Mouse (Mus musculus): ENCODE data around the gene Mstn.

The Mstn gene

GRCm38 (mm10) chr1:53061340-53061739 lies at the start of gene Mstn:
TSS of gene Mstn (plus strand) at chr1:53061640.
- DNase-seq (ENCODE audit: low spot score) = no peak

- DNase-seq (ENCODE audit: low spot score) = no peak
Measured at GRCm38 (mm10) chr1:53014716-53015115, 46.7 kb upstream of the Mstn start.

GRCm38 (mm10) chr1:53015606-53016005 lies 45.8 kb upstream of the Mstn start:
- DNase-seq (ENCODE audit: low spot score) = no peak

- DNase-seq (ENCODE audit: low spot score) = peak; percentile 15
Measured at GRCm38 (mm10) chr1:53018746-53019505, 42.5 kb upstream of the Mstn start.

GRCm38 (mm10) chr1:53020079-53020478 lies 41.4 kb upstream of the Mstn start, which contains the start of gene 1700019D03Rik:
TSS of gene 1700019D03Rik (minus strand) at chr1:53020179.
- DNase-seq (ENCODE audit: low spot score) = no peak

GRCm38 (mm10) chr1:53032550-53032949 lies 28.9 kb upstream of the Mstn start:
- DNase-seq (ENCODE audit: low spot score) = peak; percentile 67

- no peak for DNase-seq (ENCODE audit: low spot score)
Measured at GRCm38 (mm10) chr1:53037443-53037871, 24.0 kb upstream of the Mstn start.

- DNase-seq (ENCODE audit: low spot score) = no peak
Measured at GRCm38 (mm10) chr1:53049763-53050427, 11.5 kb upstream of the Mstn start.

- DNase-seq (ENCODE audit: low spot score) = peak; percentile 83
Measured at GRCm38 (mm10) chr1:53053087-53054022, 8.1 kb upstream of the Mstn start.

- DNase-seq (ENCODE audit: low spot score) = no peak
Measured at GRCm38 (mm10) chr1:53059106-53059505, 2.3 kb upstream of the Mstn start.

- peak; percentile 27 for DNase-seq (ENCODE audit: low spot score)
Measured at GRCm38 (mm10) chr1:53060499-53060898, 941 bp upstream of the Mstn start.

GRCm38 (mm10) chr1:53061871-53062608 lies 600 bp downstream of the Mstn start:
- no peak for DNase-seq (ENCODE audit: low spot score)

GRCm38 (mm10) chr1:53063921-53064320 lies 2.5 kb downstream of the Mstn start:
- no peak for DNase-seq (ENCODE audit: low spot score)

GRCm38 (mm10) chr1:53069726-53070514 lies 8.5 kb downstream of the Mstn start:
- no peak for DNase-seq (ENCODE audit: low spot score)

GRCm38 (mm10) chr1:53070664-53071175 lies 9.3 kb downstream of the Mstn start:
- no peak for DNase-seq (ENCODE audit: low spot score)

GRCm38 (mm10) chr1:53076656-53077055 lies 15.2 kb downstream of the Mstn start:
- DNase-seq (ENCODE audit: low spot score) = no peak

GRCm38 (mm10) chr1:53079876-53080275 lies 18.4 kb downstream of the Mstn start:
- no peak for DNase-seq (ENCODE audit: low spot score)

GRCm38 (mm10) chr1:53080603-53081002 lies 19.2 kb downstream of the Mstn start:
- no peak for DNase-seq (ENCODE audit: low spot score)

GRCm38 (mm10) chr1:53085256-53085655 lies 23.8 kb downstream of the Mstn start:
- no peak for DNase-seq (ENCODE audit: low spot score)

- no peak for DNase-seq (ENCODE audit: low spot score)
Measured at GRCm38 (mm10) chr1:53085991-53086390, 24.6 kb downstream of the Mstn start.

Measured in retina, embryonic 14.5 days (tissue).